Mouse (Mus musculus) gastrocnemius, adult 8-10 months (tissue): Measurements from ENCODE around the gene Btbd35f18. TPM values are rescaled to one million over a fixed set of nuclear protein-coding genes. Genes with fewer than 3 reads are reported as not detected.
"Not testable (repeated sequence)": the region's sequence is repeated elsewhere in the genome, so short reads cannot be mapped to it uniquely, and the experiment has no call there.

Source experiments
- DNase-seq, 2 experiments: peaks; one replicate each; pipeline ENCODE4 v3.0.0; 2022; ENCODE audit warnings: low spot score in 2 of 2
- total RNA-seq, 4 experiments: library from RNA; stranded (reverse); gene quantifications; 2 replicates each; pipeline ENCODE4 v1.2.4; 2022

Gene Btbd35f18
- not detected for total RNA-seq

GRCm38 (mm10) chrX:3699933-3700332, at the start of gene Btbd35f18:
TSS of gene Btbd35f18 (plus strand) at chrX:3700233.
- not testable (repeated sequence) for DNase-seq

Other genes with a start within 250 kb of the Btbd35f18 start
- gene Btbd35f10, start 52.7 kb downstream of the Btbd35f18 start, total RNA-seq, result not detected